Mouse (Mus musculus) forebrain, postnatal 0 days (tissue): ENCODE measurements around the gene Ptgdr2. TPM values are rescaled to one million over a fixed set of nuclear protein-coding genes. Genes with fewer than 3 reads are reported as not detected.

Experiments
- ATAC-seq: fragments of 200-750 bp; cut with Nextera tagmentation; 2 replicates; pipeline ENCODE4 v1.8.0; 2017; ENCODE audit warnings: mild to moderate bottlenecking, moderate library complexity
- DNase-seq: peaks from one replicate; pipeline ENCODE4 v3.0.0-alpha.2; 2015
- H3K27ac ChIP-seq: fragments of 300-500 bp; sonication (generic); 2 replicates; pipeline ENCODE4 v1.5.1; 2014; ENCODE audit warnings: low read depth, mild to moderate bottlenecking, antibody characterized with exemption, low read length, moderate library complexity, mixed read lengths
- H3K27me3 ChIP-seq: fragments of 300-500 bp; sonication (generic); 2 replicates; pipeline ENCODE4 v1.6.1; 2014; ENCODE audit warnings: mild to moderate bottlenecking, low read length, mixed read lengths; ENCODE audit not compliant: insufficient read depth
- H3K36me3 ChIP-seq: fragments of 300-500 bp; sonication (generic); 2 replicates; pipeline ENCODE4 v1.6.1; 2014; ENCODE audit warnings: mild to moderate bottlenecking, moderate library complexity; ENCODE audit not compliant: insufficient read depth
- H3K4me1 ChIP-seq: fragments of 300-500 bp; sonication (generic); 2 replicates; pipeline ENCODE4 v1.6.1; 2014; ENCODE audit warnings: antibody characterized with exemption; ENCODE audit not compliant: insufficient read depth
- H3K4me2 ChIP-seq: fragments of 300-500 bp; sonication (generic); 2 replicates; pipeline ENCODE4 v1.6.1; 2014; ENCODE audit warnings: low read depth, mild to moderate bottlenecking, moderate library complexity
- H3K4me3 ChIP-seq: fragments of 300-500 bp; sonication (generic); 2 replicates; pipeline ENCODE4 v1.5.1; 2014; ENCODE audit warnings: low read depth, low read length, mixed read lengths
- H3K9ac ChIP-seq: fragments of 300-500 bp; sonication (generic); 2 replicates; pipeline ENCODE4 v1.6.1; 2014; ENCODE audit warnings: mild to moderate bottlenecking
- H3K9me3 ChIP-seq: fragments of 300-500 bp; sonication (generic); 2 replicates; pipeline ENCODE4 v1.6.1; 2016; ENCODE audit warnings: low read length
- CTCF ChIP-seq: sonication (generic); IDR thresholded peaks from 2 replicates; pipeline ENCODE4 v1.5.1; 2016; ENCODE audit warnings: antibody characterized with exemption, control low read depth, low read depth
- WGBS: fragments of 180-500 bp; shearing (Covaris S2); extraction: QIAGEN DNeasy Blood & Tissue Kit; methylation state at CpG from one replicate; pipeline ENCODE4 v1.1.7; 2014; 5-methylcytosine and 5-hydroxymethylcytosine counted together
- polyA plus RNA-seq: library from polyadenylated mRNA; unstranded; fragments of >200 nt; fragmentation: Nextera tagmentation; extraction: Ambion mirVana; gene quantifications from 2 replicates; pipeline ENCODE4 v1.2.1, GENCODE M21; 2015
- total RNA-seq: library from RNA; depleted of rRNA; stranded (reverse); fragments of >200 nt; gene quantifications from 2 replicates; pipeline ENCODE4 v1.2.3, GENCODE M21; 2014

The Ptgdr2 gene
- total and polyA plus RNA-seq, 2 experiments from 2014 or later: 0.10 to 0.57 TPM

DNA sequence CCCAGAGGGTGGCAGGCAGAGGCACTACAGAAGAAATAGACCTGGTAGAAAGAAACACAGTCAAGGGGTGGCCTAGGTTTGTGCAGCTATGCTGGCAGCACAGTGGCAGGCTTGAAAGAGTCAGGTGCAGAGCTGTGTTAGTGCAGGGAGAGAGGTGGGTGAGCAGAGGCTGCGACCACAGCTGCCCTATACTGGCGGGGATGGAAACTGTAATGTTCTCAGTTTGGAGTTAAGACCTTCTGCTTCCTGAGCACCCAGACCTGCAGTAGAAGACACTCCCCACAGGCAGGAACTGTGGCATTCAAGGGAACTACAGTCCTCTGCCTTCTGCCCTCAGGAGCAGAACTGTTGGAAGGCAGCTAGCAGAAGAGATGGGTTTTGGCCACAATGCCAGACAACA is 22.1 kb upstream of the Ptgdr2 start:
- Histone ChIP-seq H3K36me3 (no peaks in the 10 kb centered on the region), H3K4me2 (no peak overlapping the region), H3K9ac (no peak overlapping the region), H3K27ac (no peak overlapping the region), H3K4me3 (no peak overlapping the region), H3K9me3 (no peaks in the 10 kb centered on the region), H3K4me1 (no peaks in the 10 kb centered on the region), H3K27me3 (no peaks in the 10 kb centered on the region)
- WGBS: 79% methylated on average over 2 of the region's 2 CpGs
- TF ChIP-seq CTCF: no peak
- DNase-seq (no peak), ATAC-seq (no peak)

DNA sequence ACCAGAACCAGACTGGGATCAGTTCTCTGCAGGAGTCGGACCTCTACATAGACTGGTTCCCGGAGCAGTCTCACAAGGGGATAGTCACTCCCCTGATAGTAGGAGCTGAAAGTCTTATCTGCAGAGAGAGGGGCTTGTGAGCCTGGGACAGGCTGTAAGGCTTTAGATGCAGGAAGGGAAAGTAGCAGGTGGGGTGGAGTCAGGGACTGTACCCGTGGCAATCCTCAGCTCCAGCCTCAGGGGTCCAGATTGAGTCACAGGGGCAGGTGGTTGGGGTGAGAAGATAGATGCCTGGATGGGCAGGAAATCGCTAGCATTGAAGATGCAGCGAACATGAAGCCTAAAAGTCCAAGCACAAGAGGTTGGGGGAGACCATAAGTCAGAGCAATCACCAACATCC is 20.5 kb upstream of the Ptgdr2 start:
- DNase-seq (no peak), ATAC-seq (no peak)
- H3K9me3 ChIP-seq: no peaks in the 10 kb centered on the region
- no peak overlapping the region for H3K4me2 ChIP-seq
- no peak for TF ChIP-seq CTCF
- no peak overlapping the region for H3K9ac ChIP-seq
- no peaks in the 10 kb centered on the region for H3K4me1 ChIP-seq
- H3K27me3 ChIP-seq: no peaks in the 10 kb centered on the region
- H3K4me3 ChIP-seq: no peak overlapping the region
- WGBS: 71% methylated on average over 5 of the region's 5 CpGs
- H3K27ac ChIP-seq: no peak overlapping the region
- no peaks in the 10 kb centered on the region for H3K36me3 ChIP-seq

DNA sequence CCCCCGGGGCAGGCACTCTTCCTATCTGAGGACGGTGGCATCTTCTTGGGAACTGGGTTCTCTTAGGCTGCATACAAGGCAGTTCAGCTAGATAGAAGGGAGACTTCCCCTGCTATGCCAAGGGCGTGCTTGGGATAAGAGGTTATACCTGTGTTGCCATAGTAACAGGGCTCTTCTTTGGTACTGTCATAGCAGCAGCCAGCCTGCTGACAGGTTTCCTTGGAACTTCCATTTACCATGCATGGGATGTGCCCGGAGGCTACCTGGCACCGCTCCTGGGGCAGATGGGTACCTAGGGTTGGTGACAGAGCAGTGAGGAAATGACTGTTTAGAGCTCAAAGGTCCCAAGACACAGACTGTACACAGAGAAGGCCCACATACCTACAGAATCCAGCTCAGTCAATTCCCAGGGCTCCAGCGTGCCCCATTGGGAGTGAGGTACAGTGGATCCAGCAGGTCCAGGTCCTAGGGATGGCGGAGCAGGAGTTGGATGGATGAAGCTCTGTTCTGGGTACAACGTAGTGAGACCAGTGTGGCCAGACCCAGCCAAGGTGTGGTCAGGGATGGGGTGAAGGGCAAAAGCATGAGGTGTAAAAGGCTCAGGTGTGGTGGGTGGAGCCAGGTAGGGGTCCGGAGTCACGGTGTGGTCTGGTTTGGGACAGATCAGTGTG is 18.5 kb upstream of the Ptgdr2 start:
- H3K27ac ChIP-seq: no peak overlapping the region
- no peaks in the 10 kb centered on the region for H3K4me1 ChIP-seq
- TF ChIP-seq CTCF: no peak
- DNase-seq (peak; percentile 32), ATAC-seq (peak; percentile 81)
- H3K4me2 ChIP-seq: no peak overlapping the region
- WGBS: 82% methylated on average over 10 of the region's 10 CpGs
- H3K9me3 ChIP-seq: no peaks in the 10 kb centered on the region
- no peak overlapping the region for H3K9ac ChIP-seq
- no peak overlapping the region for H3K4me3 ChIP-seq
- H3K27me3 ChIP-seq: no peaks in the 10 kb centered on the region
- no peaks in the 10 kb centered on the region for H3K36me3 ChIP-seq

DNA sequence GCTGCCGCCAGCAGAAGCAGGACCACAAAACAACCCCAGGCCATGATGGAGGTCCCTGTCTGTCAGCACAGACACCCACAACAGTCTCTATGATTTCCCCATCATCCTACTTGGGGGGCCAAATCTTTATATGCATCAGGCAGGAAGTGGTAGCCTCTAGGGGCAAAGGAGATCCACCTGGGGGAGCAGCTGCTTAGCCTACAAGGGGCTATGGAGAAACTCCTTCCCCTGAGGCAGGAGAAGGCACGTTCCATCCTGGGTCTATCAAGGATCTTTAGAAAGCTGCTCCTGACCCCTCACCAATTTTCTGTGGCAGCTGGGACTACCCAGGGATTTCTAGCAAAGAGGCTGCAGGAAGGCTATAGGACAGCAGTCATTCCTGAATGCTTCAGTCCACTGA is 16.4 kb upstream of the Ptgdr2 start, which contains the start of gene Zp1:
Gene Zp1 (minus strand): TSS at position 101 of the 400 bp plus-strand sequence.
- no peak within 1 kb of the TSS for H3K9ac ChIP-seq
- DNase-seq (no peak), ATAC-seq (no peak)
- no peaks in the 10 kb centered on the region for H3K36me3 ChIP-seq
- no peaks in the 10 kb centered on the region for H3K9me3 ChIP-seq
- H3K27me3 ChIP-seq: no peaks in the 10 kb centered on the region
- 86% methylated on average over 2 of the region's 2 CpGs for WGBS
- H3K4me1 ChIP-seq: no peaks in the 10 kb centered on the region
- no peak within 1 kb of the TSS for H3K4me3 ChIP-seq
- TF ChIP-seq CTCF: no peak
- no peak within 1 kb of the TSS for H3K4me2 ChIP-seq
- no peak within 1 kb of the TSS for H3K27ac ChIP-seq

DNA sequence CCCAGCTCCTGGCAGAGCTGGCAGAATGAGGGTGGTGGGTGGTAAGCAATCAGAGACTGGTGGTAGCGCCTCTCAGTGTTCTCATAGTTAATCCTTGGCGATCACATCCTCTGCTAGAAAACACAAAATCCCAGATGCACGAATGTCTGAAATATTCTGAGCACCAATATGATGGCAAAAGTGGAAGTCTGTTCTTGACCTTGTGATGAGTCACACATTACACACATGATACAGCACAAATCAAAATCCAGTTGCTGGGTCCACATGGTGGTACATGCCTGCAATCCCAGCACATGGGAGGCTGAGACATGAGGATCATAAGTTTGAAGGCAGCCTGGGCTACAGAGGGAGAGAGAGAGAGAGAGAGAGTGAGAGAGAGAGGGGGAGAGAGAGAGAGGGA is 15.9 kb upstream of the Ptgdr2 start:
- 77% methylated on average over 3 of the region's 3 CpGs for WGBS
- H3K27ac ChIP-seq: no peak overlapping the region
- no peak for TF ChIP-seq CTCF
- no peak for DNase-seq
- H3K4me3 ChIP-seq: no peak overlapping the region
- no peaks in the 10 kb centered on the region for H3K4me1 ChIP-seq
- no peaks in the 10 kb centered on the region for H3K9me3 ChIP-seq
- no peak overlapping the region for H3K4me2 ChIP-seq
- no peaks in the 10 kb centered on the region for H3K27me3 ChIP-seq
- no peaks in the 10 kb centered on the region for H3K36me3 ChIP-seq
- H3K9ac ChIP-seq: no peak overlapping the region
- no peak for ATAC-seq

DNA sequence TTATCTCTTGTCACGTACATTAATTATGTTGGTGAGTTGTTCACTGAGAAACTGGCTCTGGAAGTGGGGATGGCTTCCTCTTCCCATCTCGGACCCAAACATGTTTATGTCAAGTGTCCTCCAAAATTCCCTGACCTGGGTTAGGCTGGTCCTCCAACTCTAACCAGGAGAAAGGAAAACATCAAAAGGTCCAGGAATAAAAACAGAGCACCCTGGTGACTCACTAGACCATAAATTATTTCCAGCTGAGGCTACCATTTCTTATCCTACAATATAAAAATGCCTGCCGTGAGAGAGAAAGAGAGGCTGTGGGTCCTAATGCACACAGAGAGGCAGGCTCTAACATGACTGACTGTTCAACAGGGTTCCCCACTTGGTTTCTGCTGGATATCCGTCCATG is 12.7 kb upstream of the Ptgdr2 start:
- Histone ChIP-seq H3K27me3 (no peaks in the 10 kb centered on the region), H3K9ac (no peak overlapping the region), H3K9me3 (no peaks in the 10 kb centered on the region), H3K4me2 (no peak overlapping the region), H3K27ac (no peak overlapping the region), H3K36me3 (no peaks in the 10 kb centered on the region), H3K4me3 (no peak overlapping the region), H3K4me1 (no peaks in the 10 kb centered on the region)
- ATAC-seq (no peak), DNase-seq (no peak)
- no peak for TF ChIP-seq CTCF
- WGBS: 67% methylated on average over 4 of the region's 4 CpGs

DNA sequence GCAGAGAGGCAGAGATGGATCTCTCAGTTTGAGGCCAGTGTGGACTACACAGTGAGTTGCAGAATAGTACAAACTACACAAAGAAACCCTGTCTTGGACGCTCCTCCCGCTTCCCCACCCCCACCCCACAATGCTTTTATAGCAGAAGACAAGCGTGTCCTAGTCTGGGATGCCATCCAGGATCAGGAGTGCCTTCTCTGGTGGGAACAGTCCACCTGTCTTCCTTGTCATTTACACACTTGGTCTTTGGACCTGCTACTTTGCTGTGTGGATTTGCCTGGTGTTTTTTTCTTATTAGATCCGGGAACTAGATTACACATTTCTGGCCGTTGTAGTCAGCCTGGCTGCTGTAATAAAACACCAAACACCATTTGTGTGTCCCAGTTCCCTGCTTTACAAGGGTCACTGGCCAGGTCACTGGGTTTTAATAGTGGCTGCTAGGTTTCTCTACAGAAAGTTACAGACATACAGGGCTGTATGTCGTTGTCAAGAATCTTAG is 10.8 kb upstream of the Ptgdr2 start:
- ATAC-seq: no peak
- 20% methylated on average over 6 of the region's 6 CpGs for WGBS

More for the DNA sequence above, 10.8 kb upstream of the Ptgdr2 start:
- Histone ChIP-seq H3K27me3 (no peaks in the 10 kb centered on the region), H3K36me3 (no peaks in the 10 kb centered on the region), H3K9ac (no peak overlapping the region), H3K9me3 (no peaks in the 10 kb centered on the region), H3K4me1 (no peaks in the 10 kb centered on the region), H3K4me3 (no peak overlapping the region), H3K4me2 (no peak overlapping the region), H3K27ac (no peak overlapping the region)
- no peak for TF ChIP-seq CTCF
- DNase-seq: no peak
